Comparison of ENCODE assay signal across 8 mouse cellular contexts in genomic region chr11:120948861-120949851, GRCm38 (mm10). TPM values are rescaled to one million over a fixed set of nuclear protein-coding genes. Genes with fewer than 3 reads are reported as not detected.
A peak's percentile ranks its signal among the peaks of the same experiment; 100 is the strongest.
DNase-seq lines count a peak whose midpoint lies in the region; ATAC-seq lines count a peak whose summit lies in the region.

No protein-coding gene starts in this region.

- H3K4me1 ChIP-seq in kidney, embryonic 15.5 days, result peaks cover 44% of the 10 kb centered on the region
- peaks cover 29% of the 10 kb centered on the region for H3K4me1 ChIP-seq in heart, embryonic 11.5 days (ENCODE audit: control insufficient read depth, insufficient read depth, low read length)
- peaks cover 30% of the 10 kb centered on the region for H3K4me1 ChIP-seq in midbrain, embryonic 11.5 days (ENCODE audit: control insufficient read depth, insufficient read depth, low read length)
- peaks cover 27% of the 10 kb centered on the region for H3K4me1 ChIP-seq in stomach, embryonic 16.5 days (ENCODE audit: control insufficient read depth, insufficient read depth, low read length)

- H3K36me3 ChIP-seq in kidney, embryonic 15.5 days, result no peaks in the 10 kb centered on the region
- H3K36me3 ChIP-seq in heart, embryonic 11.5 days (ENCODE audit: control insufficient read depth, insufficient read depth, low read length), result no peaks in the 10 kb centered on the region
- H3K36me3 ChIP-seq in midbrain, embryonic 11.5 days (ENCODE audit: control insufficient read depth, insufficient read depth, low read length), result no peaks in the 10 kb centered on the region
- H3K36me3 ChIP-seq in stomach, embryonic 16.5 days (ENCODE audit: control insufficient read depth, insufficient read depth, low read length), result no peaks in the 10 kb centered on the region

- peak overlapping the region; percentile 64 for H3K9ac ChIP-seq in kidney, embryonic 15.5 days
- peak overlapping the region; percentile 91 for H3K9ac ChIP-seq in heart, embryonic 11.5 days (ENCODE audit: low read depth, low read length)
- peak overlapping the region; percentile 65 for H3K9ac ChIP-seq in midbrain, embryonic 11.5 days (ENCODE audit: low read length)
- H3K9ac ChIP-seq in stomach, embryonic 16.5 days (ENCODE audit: low read length), result peak overlapping the region; percentile 76

- ATAC-seq in kidney, embryonic 15.5 days (replicated peaks; ENCODE audit: low FRiP score), result peak; percentile 47
- peak; percentile 41 for ATAC-seq in heart, embryonic 11.5 days (replicated peaks; ENCODE audit: insufficient number of reproducible peaks, low FRiP score, low TSS enrichment)
- ATAC-seq in midbrain, embryonic 11.5 days (ENCODE audit: low FRiP score), result peak; percentile 4; the same call in 1 of the 2 replicates
- peak; percentile 42; the same call in 1 of the 2 replicates for ATAC-seq in stomach, embryonic 16.5 days (ENCODE audit: insufficient read depth, low FRiP score)

- H3K4me2 ChIP-seq in kidney, embryonic 15.5 days, result peak overlapping the region; percentile 89
- H3K4me2 ChIP-seq in heart, embryonic 11.5 days, result peak overlapping the region; percentile 79
- H3K4me2 ChIP-seq in midbrain, embryonic 11.5 days, result peak overlapping the region; percentile 66
- H3K4me2 ChIP-seq in stomach, embryonic 16.5 days (ENCODE audit: low read depth, low read length), result peak overlapping the region; percentile 81

- 2% methylated on average over 75 of the region's 75 CpGs for WGBS in kidney, embryonic 15.5 days
- under 1% methylated on average over 67 of the region's 75 CpGs for WGBS in heart, embryonic 11.5 days (ENCODE audit: insufficient replicate concordance)
- WGBS in midbrain, embryonic 11.5 days, result 1% methylated on average over 70 of the region's 75 CpGs
- 6% methylated on average over 70 of the region's 75 CpGs for WGBS in stomach, embryonic 16.5 days

- H3K27ac ChIP-seq in kidney, embryonic 15.5 days, result peak overlapping the region; percentile 59
- peak overlapping the region; percentile 91 for H3K27ac ChIP-seq in heart, embryonic 11.5 days (ENCODE audit: low read depth, low read length)
- no peak overlapping the region for H3K27ac ChIP-seq in midbrain, embryonic 11.5 days (ENCODE audit: low read depth, low read length)
- peak overlapping the region; percentile 46; the same call in 1 of the 2 replicates for H3K27ac ChIP-seq in stomach, embryonic 16.5 days (ENCODE audit: low read length)

- DNase-seq in kidney, adult 9 months, result no peak
- peak; percentile 88 for DNase-seq in embryo, embryonic 10 days (ENCODE audit: low spot score)
- DNase-seq in kidney, postnatal 4 days, result peak; percentile 73 to 80
- peak; percentile 95 for DNase-seq in midbrain, embryonic 11.5 days (ENCODE audit: low spot score, missing footprints)
- DNase-seq in ovary, adult 18-20 months (ENCODE audit: low spot score), result no peak

- peaks cover 23% of the 10 kb centered on the region for H3K27me3 ChIP-seq in kidney, embryonic 15.5 days
- H3K27me3 ChIP-seq in heart, embryonic 11.5 days (ENCODE audit: control insufficient read depth, insufficient read depth, low read length), result peaks cover 3% of the 10 kb centered on the region; the same call in 1 of the 2 replicates
- H3K27me3 ChIP-seq in midbrain, embryonic 11.5 days (ENCODE audit: control insufficient read depth, insufficient read depth, low read length), result peaks cover 3% of the 10 kb centered on the region; the same call in 1 of the 2 replicates
- no peaks in the 10 kb centered on the region; the same call in 1 of the 2 replicates for H3K27me3 ChIP-seq in stomach, embryonic 16.5 days (ENCODE audit: control insufficient read depth, insufficient read depth, low read length)

- H3K4me3 ChIP-seq in kidney, embryonic 15.5 days (replicated peaks), result peak overlapping the region; percentile 61
- H3K4me3 ChIP-seq in heart, embryonic 11.5 days (ENCODE audit: low read depth, low read length), result peak overlapping the region; percentile 67
- peak overlapping the region; percentile 46 for H3K4me3 ChIP-seq in midbrain, embryonic 11.5 days (ENCODE audit: low read depth, low read length)
- H3K4me3 ChIP-seq in stomach, embryonic 16.5 days (replicated peaks; ENCODE audit: low read length), result peak overlapping the region; percentile 56

- no peaks in the 10 kb centered on the region for H3K9me3 ChIP-seq in kidney, embryonic 15.5 days (replicated peaks)
- H3K9me3 ChIP-seq in heart, embryonic 11.5 days (replicated peaks; ENCODE audit: control insufficient read depth, low read length), result no peaks in the 10 kb centered on the region
- no peaks in the 10 kb centered on the region for H3K9me3 ChIP-seq in midbrain, embryonic 11.5 days (ENCODE audit: control insufficient read depth, low read length)
- H3K9me3 ChIP-seq in stomach, embryonic 16.5 days (replicated peaks; ENCODE audit: control insufficient read depth, low read length), result no peaks in the 10 kb centered on the region

RNA-seq across cellular contexts. Expression of gene Slc16a3, which starts 0.9 kb away (rescaled TPM):
- 54.0 and 66.0 TPM in 2 replicates for polyA plus RNA-seq in kidney, embryonic 15.5 days (2015; fragmentation: Nextera tagmentation; extraction: Ambion mirVana)
- polyA plus RNA-seq in heart, embryonic 11.5 days (2014; fragmentation: Nextera tagmentation; extraction: Ambion mirVana), result 176 and 189 TPM in 2 replicates
- 24.1 and 30.4 TPM in 2 replicates for polyA plus RNA-seq in midbrain, embryonic 11.5 days (2014; fragmentation: Nextera tagmentation; extraction: Ambion mirVana)
- 53.5 and 64.3 TPM in 2 replicates for polyA plus RNA-seq in stomach, embryonic 16.5 days (2015; fragmentation: Nextera tagmentation; extraction: Ambion mirVana)

RNA-seq across cellular contexts. Expression of gene Ccdc57, which starts 16.5 kb away (rescaled TPM):
- 8.0 and 8.4 TPM in 2 replicates for polyA plus RNA-seq in kidney, embryonic 15.5 days (2015; fragmentation: Nextera tagmentation; extraction: Ambion mirVana)
- polyA plus RNA-seq in heart, embryonic 11.5 days (2014; fragmentation: Nextera tagmentation; extraction: Ambion mirVana), result 3.3 and 3.9 TPM in 2 replicates
- 4.3 and 4.5 TPM in 2 replicates for polyA plus RNA-seq in midbrain, embryonic 11.5 days (2014; fragmentation: Nextera tagmentation; extraction: Ambion mirVana)
- polyA plus RNA-seq in stomach, embryonic 16.5 days (2015; fragmentation: Nextera tagmentation; extraction: Ambion mirVana), result 5.2 and 5.3 TPM in 2 replicates

RNA-seq across cellular contexts. Expression of gene Csnk1d, which starts 42.0 kb away (rescaled TPM):
- 129 and 140 TPM in 2 replicates for polyA plus RNA-seq in kidney, embryonic 15.5 days (2015; fragmentation: Nextera tagmentation; extraction: Ambion mirVana)
- 47.9 and 58.5 TPM in 2 replicates for polyA plus RNA-seq in heart, embryonic 11.5 days (2014; fragmentation: Nextera tagmentation; extraction: Ambion mirVana)
- 60.9 and 71.3 TPM in 2 replicates for polyA plus RNA-seq in midbrain, embryonic 11.5 days (2014; fragmentation: Nextera tagmentation; extraction: Ambion mirVana)
- 104 and 114 TPM in 2 replicates for polyA plus RNA-seq in stomach, embryonic 16.5 days (2015; fragmentation: Nextera tagmentation; extraction: Ambion mirVana)

Comparison
In these comparisons a context has a peak if more than half of its experiments do, and no peak if none do; other contexts are left out.
1. DNase-seq: peak in embryo, embryonic 10 days (single experiment), kidney, postnatal 4 days (2 of 2) and midbrain, embryonic 11.5 days (single experiment); none in kidney, adult 9 months (single experiment) and ovary, adult 18-20 months (single experiment).
2. Peak in every context shown above with its lines, with median percentiles within 50 percentile points of each other: ATAC-seq, H3K4me2 ChIP-seq, H3K4me3 ChIP-seq and H3K9ac ChIP-seq.